Mouse (Mus musculus): ENCODE measurements around the gene Shld1. TPM values are rescaled to one million over a fixed set of nuclear protein-coding genes. Genes with fewer than 3 reads are reported as not detected.

The Shld1 gene
- total RNA-seq, 1 experiment from 2014 or later = 13.8 TPM

GRCm38 (mm10) chr2:132725376-132725905, 38.7 kb downstream of the Shld1 start:
- DNase-seq = no peak

DNA sequence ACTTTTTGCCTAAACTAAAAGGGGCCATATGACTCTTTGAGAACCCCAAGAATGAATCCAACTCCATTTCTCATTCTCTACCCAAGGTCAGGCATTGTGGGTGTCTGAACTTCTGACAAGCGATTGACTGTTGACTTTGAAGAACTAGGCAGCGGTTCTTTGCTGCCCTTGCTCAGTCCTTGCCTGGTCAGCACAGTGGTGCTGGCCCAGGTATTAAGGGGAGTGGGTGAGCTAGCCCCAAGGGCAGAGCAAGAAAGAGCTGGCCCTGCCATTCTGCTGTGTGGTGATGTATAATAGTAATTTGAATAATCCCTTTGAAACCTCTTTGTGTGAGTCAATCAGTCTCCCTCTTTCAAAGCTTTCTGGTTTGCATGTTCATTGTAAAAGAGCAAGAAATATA, 39.4 kb downstream of the Shld1 start:
- no peak for DNase-seq

- no peak for DNase-seq
These were observed 46.2 kb downstream of the Shld1 start for GRCm38 (mm10) chr2:132732940-132733339.

DNA sequence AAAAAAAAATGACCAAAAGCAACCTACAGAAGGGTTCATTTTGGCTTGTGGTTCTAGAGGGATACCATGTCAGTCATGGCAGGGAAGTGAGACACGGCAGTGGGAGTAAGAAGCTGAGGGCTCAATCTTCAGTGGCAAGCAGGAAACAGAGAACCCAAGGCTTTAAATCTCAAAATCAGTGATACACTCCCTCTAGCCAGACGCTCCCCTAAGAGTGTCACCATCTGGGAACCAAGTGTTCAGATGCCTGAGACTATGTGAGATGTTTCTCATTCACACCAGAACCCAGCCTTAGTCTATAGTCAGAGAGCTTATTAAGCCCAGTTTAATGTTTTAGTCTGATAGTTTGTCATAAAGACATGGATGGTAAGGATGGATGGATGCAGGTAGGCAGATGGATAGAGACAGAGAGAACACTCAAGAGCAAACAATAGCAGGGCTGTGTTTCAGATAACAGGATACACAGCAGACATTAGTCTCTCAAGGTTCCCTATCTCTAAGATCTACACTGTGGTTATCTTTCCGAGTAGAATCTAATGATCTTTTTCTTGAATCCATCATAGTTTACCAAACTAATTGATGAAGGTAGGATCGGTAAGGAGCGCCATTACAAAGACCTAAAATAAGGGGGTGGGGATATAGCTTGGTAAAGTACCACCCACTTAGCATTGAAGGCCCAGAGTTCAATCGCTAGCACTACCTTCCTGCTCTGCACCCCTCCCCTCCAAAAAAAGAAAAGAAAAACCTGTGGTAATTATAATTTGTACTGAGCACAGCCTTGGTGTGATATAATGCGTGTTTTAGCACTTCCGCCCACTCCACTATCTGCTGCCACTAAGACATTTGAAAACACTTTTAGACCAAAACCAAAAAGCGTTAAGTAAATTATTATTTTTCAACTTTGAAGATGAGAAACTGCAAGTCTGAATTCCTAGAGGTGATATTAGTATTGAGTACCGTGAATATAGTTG, 47.2 kb downstream of the Shld1 start:
- DNase-seq = no peak

DNA sequence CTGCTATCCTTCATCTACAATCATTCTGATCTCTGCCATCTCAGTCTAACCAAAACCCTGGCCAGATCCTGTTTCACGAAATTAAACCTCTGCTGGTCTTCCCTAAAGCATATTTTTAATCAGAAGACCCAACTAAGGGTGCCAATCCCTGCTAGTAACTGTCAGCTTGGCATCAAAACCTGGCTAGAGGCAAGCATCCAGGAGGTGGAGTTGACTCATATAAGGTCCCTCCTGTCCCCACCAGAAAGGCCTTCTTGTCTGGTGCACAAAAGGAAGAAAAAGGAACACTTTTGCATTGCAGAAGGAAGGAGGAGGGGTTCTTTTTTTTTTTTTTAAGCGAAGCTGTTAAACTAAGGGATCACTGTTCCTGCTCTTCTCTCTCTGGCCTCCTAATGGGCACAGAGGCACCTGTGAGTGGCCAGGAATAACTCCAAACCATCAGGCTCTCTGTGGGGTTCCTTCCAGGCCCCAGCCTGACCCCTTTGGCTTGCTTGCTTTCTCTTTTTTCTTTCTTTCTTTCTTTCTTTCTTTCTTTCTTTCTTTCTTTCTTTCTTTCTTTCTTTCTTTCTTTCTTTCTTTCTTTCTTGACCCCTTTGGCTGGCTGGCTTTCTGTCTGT, 52.2 kb downstream of the Shld1 start:
- no peak for DNase-seq

DNA sequence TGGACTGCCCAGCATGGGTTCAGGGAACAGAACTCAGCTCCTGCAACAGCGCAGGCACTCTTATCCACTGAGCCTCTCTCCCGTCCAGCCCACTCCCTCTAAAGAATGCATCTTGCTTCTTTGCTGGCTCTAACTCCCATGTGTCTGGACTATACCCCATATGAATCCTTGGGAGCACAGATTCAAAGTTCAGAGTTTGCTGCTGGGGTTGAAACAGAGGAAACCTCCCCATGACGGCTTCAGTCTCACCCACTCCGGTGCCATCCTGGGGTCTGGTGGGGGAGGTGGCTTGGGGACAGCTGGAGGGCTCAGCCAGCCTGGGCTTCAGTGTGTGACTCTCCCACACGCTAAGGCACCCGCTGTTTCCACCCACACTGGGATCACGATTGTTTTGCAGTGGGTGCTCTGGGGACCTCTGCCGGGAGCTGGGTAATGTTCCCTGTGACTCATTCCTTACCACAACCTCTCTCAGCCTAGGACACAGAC, 55.2 kb downstream of the Shld1 start:
- no peak for DNase-seq

GRCm38 (mm10) chr2:132744866-132745265, 58.1 kb downstream of the Shld1 start:
- no peak for DNase-seq

GRCm38 (mm10) chr2:132746108-132746507, 59.4 kb downstream of the Shld1 start:
- DNase-seq = no peak

DNA sequence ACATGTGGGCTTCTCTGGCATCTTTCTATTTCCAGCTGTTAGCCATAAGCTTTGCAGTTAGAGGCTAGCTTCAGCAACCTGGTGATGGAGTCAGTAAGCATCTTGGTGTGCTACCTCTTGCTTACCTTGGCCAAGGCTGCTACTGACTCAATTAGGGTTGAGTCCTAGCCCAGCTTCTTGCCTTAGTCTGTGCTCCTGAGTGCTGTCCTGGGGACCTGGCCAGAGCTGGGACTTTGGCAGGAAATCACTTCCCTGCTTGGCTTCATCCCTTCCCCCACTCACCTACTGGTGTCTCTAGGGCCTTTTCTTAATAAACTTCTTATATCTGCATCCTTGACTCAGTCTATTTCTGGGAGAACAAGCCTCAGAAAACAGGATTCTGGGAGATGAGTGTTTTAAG, 64.0 kb downstream of the Shld1 start:
- DNase-seq = no peak

DNA sequence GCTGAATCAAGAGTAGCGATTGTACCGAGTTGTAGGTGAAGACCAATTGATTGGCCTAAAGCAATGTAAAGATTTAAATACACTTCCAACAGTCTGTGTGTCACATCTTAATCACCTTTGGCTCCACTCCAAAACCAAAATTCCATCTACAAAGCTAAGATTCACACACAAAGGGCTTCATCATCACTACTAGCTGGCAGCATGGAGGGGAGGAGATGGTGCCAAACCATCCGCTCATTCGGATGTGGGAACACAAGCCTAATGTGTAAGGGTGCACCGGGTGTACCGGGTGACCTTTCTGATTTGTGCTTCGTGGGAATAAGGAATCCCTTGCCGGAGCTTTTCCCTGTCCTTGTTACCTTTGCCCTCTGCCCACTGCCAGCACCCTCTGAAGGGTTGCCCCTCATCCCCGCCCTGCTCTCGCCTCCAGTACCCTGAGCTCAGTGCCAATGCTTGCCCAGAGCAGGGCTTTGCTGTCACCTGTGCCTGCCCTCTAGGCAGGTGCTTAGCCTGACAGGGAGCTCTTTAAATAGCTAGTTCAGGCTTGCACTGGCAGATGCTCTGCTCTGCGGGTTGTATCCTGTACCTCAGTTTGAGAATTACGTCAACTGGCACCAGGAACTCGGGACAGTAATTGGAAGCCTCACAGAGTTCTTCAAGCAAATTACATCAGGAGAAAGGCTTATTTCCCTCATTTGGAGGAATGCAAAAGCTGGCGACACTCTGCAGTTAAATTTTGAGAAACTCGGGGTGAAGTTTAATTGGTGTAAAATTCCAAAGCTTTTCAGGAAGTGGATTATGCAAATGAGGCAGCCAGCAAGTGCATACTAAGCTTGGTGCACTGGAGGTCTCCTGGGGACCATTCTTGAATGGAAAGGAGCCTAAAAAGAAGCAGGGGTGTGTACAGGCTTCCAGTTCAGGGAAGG, 64.7 kb downstream of the Shld1 start:
- DNase-seq = no peak

DNA sequence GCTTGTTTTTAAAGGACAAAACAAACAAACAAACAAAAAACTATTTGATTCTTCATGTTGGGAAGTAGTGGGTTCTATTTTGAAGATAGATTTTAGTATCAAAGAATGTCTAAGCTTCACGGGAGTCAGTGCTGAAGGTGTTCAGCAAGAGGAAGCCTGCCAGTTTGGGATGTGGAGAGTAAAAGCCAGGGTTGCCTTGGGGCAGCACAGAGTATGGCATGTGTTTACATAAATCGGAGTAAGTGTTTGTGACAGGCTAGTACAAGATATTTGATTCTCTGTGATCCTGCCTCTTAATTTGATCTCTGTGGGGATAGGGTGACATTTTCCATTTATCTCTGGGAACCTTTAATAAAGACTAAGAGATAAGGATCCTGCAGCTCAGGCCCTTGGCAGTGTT, 65.7 kb downstream of the Shld1 start:
- no peak for DNase-seq

- no peak for DNase-seq
These were observed 66.4 kb downstream of the Shld1 start for GRCm38 (mm10) chr2:132753137-132753536.

DNA sequence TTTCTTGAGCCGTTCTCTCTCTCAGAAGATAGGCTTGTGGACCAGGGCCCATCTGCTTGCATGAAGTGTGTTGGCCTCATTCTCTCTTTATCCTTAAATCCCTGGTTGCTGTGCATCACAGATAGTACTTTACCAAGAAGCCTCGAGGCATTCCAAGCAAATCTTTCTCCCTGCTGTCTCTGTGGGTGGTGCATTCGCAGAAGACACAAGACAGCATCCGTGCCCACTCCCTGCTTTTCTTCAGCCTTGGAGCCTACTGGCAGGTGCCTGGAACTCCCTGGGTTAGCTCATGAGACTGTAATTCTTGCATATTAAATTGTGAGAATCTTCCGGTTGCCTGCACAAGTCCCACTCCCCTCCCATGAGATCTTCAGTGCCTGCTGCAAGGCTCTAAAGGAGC, 71.2 kb downstream of the Shld1 start:
- DNase-seq = no peak

- no peak for DNase-seq
These were observed 84.1 kb downstream of the Shld1 start for GRCm38 (mm10) chr2:132770822-132771221.

DNA sequence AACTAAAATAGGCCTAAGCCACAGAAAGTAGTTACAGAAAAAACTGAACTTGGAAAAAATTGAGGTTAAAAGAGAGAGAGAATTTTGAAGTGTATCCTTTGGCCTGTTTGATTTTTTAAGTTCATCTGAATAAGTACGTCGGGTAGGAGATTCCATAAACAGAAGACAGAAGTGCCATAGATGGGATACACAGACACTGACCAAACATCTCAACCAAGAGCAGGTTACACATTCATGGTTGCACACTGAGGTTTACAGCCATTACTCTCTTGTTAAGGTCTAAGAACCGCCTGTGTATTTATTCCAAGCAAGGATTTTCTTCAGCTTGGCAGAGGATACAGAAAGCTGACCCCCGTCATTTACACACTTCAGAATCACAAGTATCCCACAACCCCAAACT, 94.2 kb downstream of the Shld1 start, which contains the start of gene Chgb:
Gene Chgb, plus strand, starts transcription at position 301 of the 400 bp plus-strand sequence.
- DNase-seq = no peak

DNA sequence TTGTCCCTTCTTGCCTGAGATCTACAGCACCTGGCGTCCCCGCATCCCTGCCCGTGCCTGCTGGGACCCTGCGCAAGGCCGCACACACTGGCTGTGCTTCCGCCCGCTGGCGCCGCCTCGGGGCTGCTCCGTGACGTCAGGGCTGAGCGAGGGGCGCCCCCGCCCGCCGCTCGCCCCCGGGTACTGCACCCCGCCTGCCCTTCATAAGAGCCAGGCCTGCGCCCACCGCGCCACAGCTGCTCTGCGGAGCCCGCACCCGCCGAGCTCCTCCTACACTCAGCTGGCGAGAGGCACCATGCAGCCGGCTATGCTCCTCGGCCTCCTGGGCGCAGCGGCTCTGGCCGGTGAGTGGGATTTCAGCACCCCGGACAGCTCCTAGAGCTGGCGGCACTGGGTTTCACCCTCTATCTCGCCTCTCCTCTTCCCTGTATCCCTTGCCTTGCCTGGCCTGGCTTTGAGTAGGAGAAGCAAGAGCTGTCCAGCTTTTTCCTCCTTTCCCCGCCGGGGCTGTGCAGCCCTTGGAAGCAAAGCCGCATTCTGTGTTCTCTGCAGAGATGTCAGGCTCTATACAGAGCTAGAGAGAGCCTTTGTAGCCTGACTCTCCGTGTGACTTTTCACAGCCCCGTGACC, 94.8 kb downstream of the Shld1 start:
- peak; percentile 94 for DNase-seq

DNA sequence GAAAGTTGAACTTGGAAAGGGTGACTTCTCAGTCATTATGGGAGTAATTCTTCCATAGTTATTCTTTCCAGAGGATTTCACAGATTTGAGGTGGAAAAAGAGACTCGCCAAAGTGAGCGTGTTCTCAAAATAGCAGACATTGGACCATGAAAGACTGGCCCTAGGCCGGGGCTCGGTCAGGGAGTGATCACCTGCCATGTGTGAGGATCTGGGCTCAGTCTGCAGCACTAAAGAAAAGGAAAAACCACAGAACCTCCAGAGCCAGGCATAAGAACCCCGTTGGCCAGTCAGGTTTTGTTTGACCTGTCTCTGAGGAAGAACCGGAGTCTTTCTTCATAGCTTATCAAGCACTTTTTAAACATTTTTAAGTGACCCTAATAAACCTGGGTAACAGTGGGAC, 97.3 kb downstream of the Shld1 start:
- no peak for DNase-seq

DNA sequence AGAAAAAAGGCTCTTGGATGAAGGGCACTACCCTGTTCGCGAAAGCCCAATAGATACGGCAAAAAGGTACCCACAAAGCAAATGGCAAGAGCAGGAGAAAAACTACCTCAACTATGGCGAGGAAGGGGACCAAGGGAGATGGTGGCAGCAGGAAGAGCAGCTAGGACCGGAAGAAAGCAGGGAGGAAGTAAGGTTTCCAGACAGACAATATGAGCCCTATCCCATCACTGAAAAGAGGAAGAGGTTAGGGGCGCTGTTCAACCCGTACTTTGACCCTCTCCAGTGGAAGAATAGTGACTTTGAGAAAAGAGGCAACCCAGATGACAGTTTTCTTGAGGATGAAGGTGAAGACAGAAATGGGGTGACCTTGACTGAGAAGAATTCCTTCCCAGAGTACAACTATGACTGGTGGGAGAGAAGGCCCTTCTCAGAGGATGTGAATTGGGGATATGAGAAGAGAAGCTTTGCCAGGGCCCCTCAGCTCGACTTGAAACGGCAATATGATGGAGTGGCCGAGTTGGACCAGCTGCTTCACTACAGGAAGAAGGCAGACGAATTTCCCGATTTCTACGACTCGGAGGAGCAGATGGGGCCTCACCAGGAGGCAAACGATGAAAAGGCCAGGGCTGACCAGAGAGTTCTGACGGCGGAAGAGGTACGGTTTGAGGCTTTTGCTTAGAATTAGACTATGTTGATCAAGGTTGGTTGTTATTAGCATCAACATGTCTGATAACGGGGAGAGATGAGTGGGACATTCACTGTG, 106.9 kb downstream of the Shld1 start:
- DNase-seq = no peak

GRCm38 (mm10) chr2:132794204-132794586, 107.5 kb downstream of the Shld1 start:
- no peak for DNase-seq
